Mouse (Mus musculus): ENCODE data around the gene Atg7. TPM values are rescaled to one million over a fixed set of nuclear protein-coding genes. Genes with fewer than 3 reads are reported as not detected.

Gene Atg7
- total and polyA plus RNA-seq, 3 experiments, result 11.1 to 15.7 (median 14.8) TPM

- H3K9ac ChIP-seq (ENCODE audit: insufficient read depth, low read depth), result no peak overlapping the region
- no peak overlapping the region for H3K4me3 ChIP-seq (replicated peaks in 1 of 3; ENCODE audit: low read depth in 2 of 3, low read length in 2 of 3, poor library complexity in 1 of 3)
- H3K9me3 ChIP-seq (replicated peaks; ENCODE audit: low read length), result no peaks in the 10 kb centered on the region
- H3K79me2 ChIP-seq (replicated peaks; ENCODE audit: control insufficient read depth, extremely low read depth, insufficient read depth, poor library complexity, severe bottlenecking), result no peaks in the 10 kb centered on the region
- DNase-seq (ENCODE audit: extremely low read depth), result no peak
- H3K27me3 ChIP-seq (replicated peaks), result no peaks in the 10 kb centered on the region
- no peak overlapping the region for H3K4me2 ChIP-seq (ENCODE audit: insufficient read depth, low read depth, poor library complexity, severe bottlenecking)
- peaks cover 4 to 11% of the 10 kb centered on the region in 2 experiments; a peak in 2 of 4 replicates for H3K4me1 ChIP-seq (ENCODE audit: control insufficient read depth in 1 of 2, insufficient read depth in 2 of 2)
- dilution Hi-C loops (cut with MboI; ENCODE audit: extremely low pct_ligation_motif_present, extremely low pct_unique_long_range_greater_than_20kb, low sequenced_read_pairs) (no loop called here), in situ Hi-C loops (cut with MboI; ENCODE audit: low pct_ligation_motif_present, low pct_unique_long_range_greater_than_20kb, low sequenced_read_pairs) (no loop called here)
- no peak overlapping the region for H3K27ac ChIP-seq (ENCODE audit: insufficient read depth, low read depth)
- peaks cover 0 to 11% of the 10 kb centered on the region in 2 experiments for H3K36me3 ChIP-seq (replicated peaks in 1 of 2; ENCODE audit: control insufficient read depth in 1 of 2, insufficient read depth in 1 of 2, low read length in 1 of 2)
- no peak for TF ChIP-seq GABPA (IDR thresholded peaks at IDR 0.05; ENCODE audit: insufficient replicate concordance, low read depth, low read length)
- TF ChIP-seq POLR2A (IDR thresholded peaks at IDR 0.05; ENCODE audit: low read depth, low read length), result no peak
- no peak for TF ChIP-seq TBP (conservative IDR thresholded peaks at IDR 0.05; ENCODE audit: low read depth, low read length)
- TF ChIP-seq E2F4 (IDR thresholded peaks at IDR 0.05; ENCODE audit: insufficient replicate concordance, low read depth, low read length), result no peak
- no peak for TF ChIP-seq PAX5 (IDR thresholded peaks at IDR 0.05; ENCODE audit: low read length)
- no peak for TF ChIP-seq MYC (IDR thresholded peaks at IDR 0.05; ENCODE audit: low read depth, low read length)
- TF ChIP-seq RCOR1 (conservative IDR thresholded peaks at IDR 0.05; ENCODE audit: low read depth, low read length), result no peak
- no peak for TF ChIP-seq RAD21 (IDR thresholded peaks at IDR 0.05; ENCODE audit: low read depth, low read length)
- no peak for TF ChIP-seq KAT2A (IDR thresholded peaks at IDR 0.05; ENCODE audit: insufficient replicate concordance, low read length)
- TF ChIP-seq EP300 (IDR thresholded peaks at IDR 0.05; ENCODE audit: low read length), result no peak
- TF ChIP-seq IRF4 (IDR thresholded peaks at IDR 0.05; ENCODE audit: low read depth, low read length), result no peak
- TF ChIP-seq MAX (IDR thresholded peaks at IDR 0.05; ENCODE audit: low read length), result no peak
- no peak for TF ChIP-seq CHD2 (IDR thresholded peaks at IDR 0.05; ENCODE audit: low read length)
- no peak for TF ChIP-seq SMC3 (IDR thresholded peaks at IDR 0.05; ENCODE audit: low read depth, low read length)
Measured at GRCm38 (mm10) chr6:114656826-114657600, 14.1 kb downstream of the Atg7 start.

GRCm38 (mm10) chr6:114657807-114658206, 14.9 kb downstream of the Atg7 start:
- no peak for DNase-seq (ENCODE audit: extremely low read depth)
- peaks cover 0 to 8% of the 10 kb centered on the region in 2 experiments for H3K36me3 ChIP-seq (replicated peaks in 1 of 2; ENCODE audit: control insufficient read depth in 1 of 2, insufficient read depth in 1 of 2, low read length in 1 of 2)

More at GRCm38 (mm10) chr6:114657807-114658206, 14.9 kb downstream of the Atg7 start:
- Histone ChIP-seq H3K9me3 (replicated peaks; ENCODE audit: low read length) (no peaks in the 10 kb centered on the region), H3K4me1 (ENCODE audit: control insufficient read depth in 1 of 2, insufficient read depth in 2 of 2) (peaks cover 4 to 11% of the 10 kb centered on the region in 2 experiments; a peak in 2 of 4 replicates), H3K4me3 (replicated peaks in 1 of 3; ENCODE audit: low read depth in 2 of 3, low read length in 2 of 3, poor library complexity in 1 of 3) (no peak overlapping the region), H3K27me3 (replicated peaks) (no peaks in the 10 kb centered on the region), H3K27ac (ENCODE audit: insufficient read depth, low read depth) (no peak overlapping the region), H3K79me2 (replicated peaks; ENCODE audit: control insufficient read depth, extremely low read depth, insufficient read depth, poor library complexity, severe bottlenecking) (no peaks in the 10 kb centered on the region), H3K9ac (ENCODE audit: insufficient read depth, low read depth) (no peak overlapping the region), H3K4me2 (ENCODE audit: insufficient read depth, low read depth, poor library complexity, severe bottlenecking) (no peak overlapping the region)
- in situ Hi-C loops (cut with MboI; ENCODE audit: low pct_ligation_motif_present, low pct_unique_long_range_greater_than_20kb, low sequenced_read_pairs), result no loop called here
- TF ChIP-seq E2F4 (IDR thresholded peaks at IDR 0.05; ENCODE audit: insufficient replicate concordance, low read depth, low read length) (no peak), IRF4 (IDR thresholded peaks at IDR 0.05; ENCODE audit: low read depth, low read length) (no peak)
- dilution Hi-C loops (cut with MboI; ENCODE audit: extremely low pct_ligation_motif_present, extremely low pct_unique_long_range_greater_than_20kb, low sequenced_read_pairs), result no loop called here
